Mouse (Mus musculus): ENCODE data around the gene Efr3b.

- TF ChIP-seq CTCF (conservative IDR thresholded peaks at IDR 0.05; ENCODE audit: low read length) = no peak
- no peak for TF ChIP-seq POU5F1 (IDR thresholded peaks at IDR 0.05; ENCODE audit: borderline replicate concordance, low read length)
- no peak for TF ChIP-seq NANOG (IDR thresholded peaks at IDR 0.05; ENCODE audit: borderline replicate concordance, low read length)
Measured at GRCm38 (mm10) chr12:3917668-3918341, 120.9 kb downstream of the Efr3b start.
